Mouse (Mus musculus): ENCODE measurements around the gene Celf2.

GRCm38 (mm10) chr2:7017384-7018113 lies 491.8 kb downstream of the Celf2 start:
- TF ChIP-seq POLR2A (IDR thresholded peaks at IDR 0.05; ENCODE audit: borderline replicate concordance, control insufficient read depth, low read depth, low read length) (no peak), CTCF (IDR thresholded peaks at IDR 0.05; ENCODE audit: control insufficient read depth, insufficient read depth, low read length) (no peak)
